Mouse (Mus musculus) cerebellum, adult 2 months (tissue): ENCODE data around the gene 2010111I01Rik.

ENCODE experiments used
- CTCF ChIP-seq: fragments of 200-500 bp; IDR thresholded peaks from 2 replicates; pipeline ENCODE4 v1.5.1; 2011; ENCODE audit warnings: low read depth, mild to moderate bottlenecking, control low read depth, low read length, moderate library complexity, borderline replicate concordance; ENCODE audit not compliant: insufficient read depth
- POLR2A ChIP-seq: fragments of 200-500 bp; IDR thresholded peaks from 2 replicates; pipeline ENCODE4 v1.6.1; 2011; ENCODE audit warnings: low read length, control low read depth, borderline replicate concordance; ENCODE audit not compliant: insufficient read depth

DNA sequence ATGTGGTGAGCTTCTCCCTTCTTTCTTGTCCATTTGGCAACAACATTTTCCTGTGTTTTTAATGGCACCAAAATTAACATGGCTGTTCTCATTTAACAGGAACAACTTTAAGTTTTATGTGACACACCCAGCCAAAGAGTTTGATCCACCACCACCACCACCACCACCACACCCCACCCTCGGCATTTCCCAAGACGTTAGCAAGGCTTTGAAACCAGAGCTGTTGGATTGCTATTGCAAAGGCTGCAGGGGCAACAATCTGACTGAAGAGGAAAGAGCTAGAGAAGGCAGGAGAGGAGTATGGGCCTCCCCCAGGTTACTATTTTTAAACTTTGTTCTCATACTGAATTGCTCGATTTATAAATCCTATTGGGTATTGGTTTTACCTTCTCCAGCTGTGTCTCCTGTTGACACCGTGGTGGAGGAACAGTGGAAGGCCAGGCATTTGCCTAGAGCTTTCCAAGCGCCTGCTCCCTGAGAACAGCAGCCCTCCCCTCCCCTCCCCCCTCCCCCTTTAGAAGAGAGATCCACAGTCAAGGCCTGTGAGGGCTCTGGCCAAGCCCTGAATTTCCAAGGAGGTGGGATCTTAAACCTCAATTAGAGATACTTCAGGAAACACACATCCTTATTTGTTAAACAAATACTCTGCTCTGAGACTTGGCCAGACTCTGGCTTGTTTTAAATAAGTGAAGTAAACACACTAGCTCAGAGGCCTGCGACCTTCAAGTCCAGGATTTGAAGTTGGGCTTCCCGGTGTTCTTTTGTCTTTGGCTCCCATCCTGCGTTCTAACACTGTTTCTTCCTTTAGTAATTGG is 129.8 kb downstream of the 2010111I01Rik start:
- TF ChIP-seq CTCF = no peak
- no peak for TF ChIP-seq POLR2A
